Mouse (Mus musculus) C2C12 (cell line): ENCODE results near the gene Cdh6.

ENCODE experiments used
- CTCF ChIP-seq: IDR thresholded peaks from one replicate; pipeline ENCODE4 v1.5.1; 2011; ENCODE audit not compliant: control insufficient read depth, insufficient read depth, insufficient read length
- FOSL1 ChIP-seq: IDR thresholded peaks from one replicate; pipeline ENCODE4 v1.8.0; 2011; ENCODE audit warnings: mild to moderate bottlenecking, low read length; ENCODE audit not compliant: poor library complexity, insufficient read depth, severe bottlenecking
- MAX ChIP-seq: IDR thresholded peaks from one replicate; pipeline ENCODE4 v1.6.1; 2011; ENCODE audit warnings: mild to moderate bottlenecking, control low read depth
- MYOG ChIP-seq: IDR thresholded peaks from one replicate; pipeline ENCODE4 v1.6.1; 2011; ENCODE audit not compliant: control insufficient read depth, insufficient read length; ENCODE audit errors: extremely low read depth
- USF1 ChIP-seq: IDR thresholded peaks from one replicate; pipeline ENCODE4 v1.6.1; 2011; ENCODE audit warnings: low read depth, mild to moderate bottlenecking, control low read depth, moderate library complexity

DNA sequence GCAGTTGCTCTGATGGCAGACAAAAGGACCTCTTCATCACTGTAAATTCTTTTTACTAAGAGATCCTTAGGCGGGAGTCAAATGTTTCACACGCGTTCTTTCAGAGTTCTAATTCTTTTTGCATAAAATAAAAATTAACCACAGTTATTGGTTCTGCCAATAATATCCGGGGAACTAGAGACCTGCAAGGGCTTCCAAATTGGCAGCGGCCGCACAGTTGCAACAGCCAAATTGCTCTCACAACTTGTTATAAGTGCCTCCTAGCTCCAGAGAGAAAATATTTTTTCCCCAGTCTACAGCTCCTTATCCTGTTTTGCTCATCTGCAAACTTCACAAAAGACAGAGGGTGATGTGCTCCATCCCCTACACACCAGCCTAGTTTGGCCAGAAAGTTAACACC lies 36.3 kb downstream of the Cdh6 start:
- no peak for TF ChIP-seq CTCF
- TF ChIP-seq MYOG, result no peak
- no peak for TF ChIP-seq USF1
- TF ChIP-seq FOSL1, result no peak
- no peak for TF ChIP-seq MAX
